Mouse (Mus musculus) layer of hippocampus, postnatal 36 days (tissue): Measurements from ENCODE around the gene Serinc3. TPM values are rescaled to one million over a fixed set of nuclear protein-coding genes. Genes with fewer than 3 reads are reported as not detected.
"Not testable (repeated sequence)": the region's sequence is repeated elsewhere in the genome, so short reads cannot be mapped to it uniquely, and the experiment has no call there.

ENCODE experiments used
- DNase-seq, 2 experiments: peaks; one replicate each; pipeline ENCODE4 v3.0.0; 2022
- total RNA-seq, 2 experiments: library from RNA; stranded (reverse); gene quantifications; 2 replicates each; pipeline ENCODE4 v1.2.3; 2021

Serinc3 gene
- total RNA-seq, 2 experiments from 2014 or later, result 177 to 202 TPM

DNA sequence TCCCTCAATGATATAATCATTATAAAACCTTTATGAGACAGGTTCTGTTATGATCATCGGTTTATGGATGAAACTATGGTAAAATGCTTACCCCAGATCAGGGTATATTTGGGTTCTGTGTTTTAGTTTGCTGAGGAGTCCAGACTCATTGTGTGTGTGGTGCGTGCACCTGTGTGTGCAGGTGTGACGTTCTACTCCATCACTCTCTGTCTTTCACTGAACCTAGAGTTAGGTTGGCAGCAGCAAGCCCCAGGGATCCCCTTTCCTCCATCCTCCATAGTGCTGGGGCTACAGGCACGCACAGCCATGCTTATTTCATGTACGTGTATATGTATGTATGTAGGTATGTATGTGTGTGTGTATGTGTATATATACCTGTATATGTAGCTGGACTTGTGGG is 17.1 kb upstream of the Serinc3 start:
- DNase-seq, result no peak

- DNase-seq, result peak in 1 of 2 experiments; percentile 35
Observed at GRCm38 (mm10) chr2:163661371-163661850, 16.5 kb upstream of the Serinc3 start.

GRCm38 (mm10) chr2:163660103-163660701 is 15.3 kb upstream of the Serinc3 start:
- DNase-seq, result no peak

DNA sequence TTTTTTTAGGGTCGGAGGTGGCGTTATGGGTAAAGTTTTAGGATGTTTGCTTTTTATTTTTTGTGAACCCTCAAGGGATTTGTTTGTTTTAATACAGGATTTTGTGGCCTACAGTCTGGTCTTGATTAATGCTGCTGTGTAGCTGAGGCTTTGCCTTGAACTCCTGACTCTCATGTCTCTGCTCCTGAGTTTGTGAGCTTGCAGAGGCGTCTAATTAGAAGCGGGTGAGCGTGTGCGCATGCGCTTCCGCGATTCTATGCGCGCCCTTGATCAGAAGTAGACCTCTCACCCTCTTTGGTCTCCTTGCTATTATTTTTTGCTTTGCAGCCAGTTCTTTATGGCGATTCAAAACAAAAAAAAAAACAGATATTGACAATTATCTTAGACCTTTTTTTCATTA is 14.5 kb upstream of the Serinc3 start:
- DNase-seq, result no peak

DNA sequence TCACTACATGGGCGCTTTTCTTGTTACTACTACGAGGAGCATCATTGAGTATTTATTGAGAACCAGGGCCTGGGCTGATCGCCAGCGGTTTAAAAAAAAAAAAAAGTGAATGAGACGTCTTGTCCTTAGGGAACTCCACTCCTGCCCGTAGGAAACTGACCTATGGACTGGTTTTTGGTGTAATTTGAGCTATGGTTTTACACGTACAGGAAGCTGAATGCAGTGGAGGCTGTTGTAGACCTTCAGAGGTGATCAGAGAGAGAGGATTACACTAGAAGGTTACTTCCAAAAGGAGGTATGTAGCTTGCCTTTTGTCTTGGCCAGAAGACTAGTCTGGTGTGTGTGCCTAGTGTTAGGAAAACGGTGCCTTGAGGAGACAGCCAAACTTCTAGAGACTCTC is 14.0 kb upstream of the Serinc3 start:
- no peak for DNase-seq

- DNase-seq, result peak; percentile 87 to 89
Observed at GRCm38 (mm10) chr2:163657975-163658886, 13.3 kb upstream of the Serinc3 start, which contains the start of gene Pkig. Gene Pkig, plus strand, starts transcription at chr2:163658386.

GRCm38 (mm10) chr2:163657486-163657885 is 12.6 kb upstream of the Serinc3 start:
- DNase-seq, result no peak

DNA sequence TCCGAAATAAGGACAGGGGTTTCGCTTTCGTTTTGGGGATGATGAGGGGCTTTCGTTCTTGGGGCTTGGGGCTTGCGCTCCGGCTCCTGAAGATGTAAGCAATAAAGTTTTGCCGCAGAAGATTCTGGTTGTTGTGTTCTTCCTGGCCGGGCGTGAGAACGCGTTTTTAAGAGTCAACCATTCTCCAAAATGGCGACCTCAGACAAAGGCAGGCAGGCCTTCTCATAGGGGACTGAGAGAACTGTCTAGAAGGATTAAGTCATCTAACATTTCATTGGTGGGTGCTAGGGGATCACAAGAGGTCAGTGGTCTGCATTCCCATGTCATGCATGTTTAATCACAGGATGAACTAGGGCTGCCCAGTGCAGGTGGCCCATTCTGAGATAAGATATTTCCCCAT is 10.8 kb upstream of the Serinc3 start:
- DNase-seq, result not testable (repeated sequence)

- no peak for DNase-seq
Observed at GRCm38 (mm10) chr2:163646461-163647080, 1.6 kb upstream of the Serinc3 start.

GRCm38 (mm10) chr2:163645700-163646460 is 949 bp upstream of the Serinc3 start:
- no peak for DNase-seq

DNA sequence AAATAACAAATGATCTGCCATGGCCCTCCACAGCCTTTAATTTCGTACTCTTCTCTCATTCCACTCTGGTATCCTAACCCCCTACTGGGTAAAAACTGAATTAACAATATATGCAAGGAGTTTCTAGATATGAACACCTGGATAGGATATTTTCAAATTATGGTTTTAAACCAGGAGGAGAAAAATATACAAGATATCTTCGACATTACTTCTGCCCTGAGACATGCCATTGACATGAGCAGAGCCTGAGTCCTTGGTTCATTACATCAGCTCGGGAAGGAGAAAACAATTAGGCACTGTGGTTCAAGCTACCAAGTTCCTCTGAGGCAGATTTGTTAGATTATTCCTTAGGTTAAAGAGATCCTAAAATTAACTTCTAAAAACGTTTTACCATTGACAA is 884 bp downstream of the Serinc3 start:
- DNase-seq, result no peak

DNA sequence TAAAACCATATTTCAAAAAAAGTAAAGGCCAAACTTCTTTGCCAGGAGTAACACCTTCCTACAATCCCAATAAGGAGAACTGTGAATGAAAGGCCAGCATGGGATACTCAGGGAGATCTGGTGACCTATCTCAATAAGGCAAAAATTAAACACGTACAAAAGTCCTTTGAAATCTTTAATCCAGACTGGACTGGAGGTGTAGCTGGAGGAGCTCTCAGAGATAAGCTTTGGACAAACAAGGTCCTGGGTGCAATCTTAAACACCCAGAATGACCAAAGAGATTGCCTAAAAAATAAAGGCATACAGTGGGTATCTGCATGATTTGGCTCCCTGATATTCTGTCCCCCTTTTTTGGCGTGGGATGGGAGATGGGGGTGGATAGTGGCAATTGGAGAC is 1.4 kb downstream of the Serinc3 start:
- no peak for DNase-seq

DNA sequence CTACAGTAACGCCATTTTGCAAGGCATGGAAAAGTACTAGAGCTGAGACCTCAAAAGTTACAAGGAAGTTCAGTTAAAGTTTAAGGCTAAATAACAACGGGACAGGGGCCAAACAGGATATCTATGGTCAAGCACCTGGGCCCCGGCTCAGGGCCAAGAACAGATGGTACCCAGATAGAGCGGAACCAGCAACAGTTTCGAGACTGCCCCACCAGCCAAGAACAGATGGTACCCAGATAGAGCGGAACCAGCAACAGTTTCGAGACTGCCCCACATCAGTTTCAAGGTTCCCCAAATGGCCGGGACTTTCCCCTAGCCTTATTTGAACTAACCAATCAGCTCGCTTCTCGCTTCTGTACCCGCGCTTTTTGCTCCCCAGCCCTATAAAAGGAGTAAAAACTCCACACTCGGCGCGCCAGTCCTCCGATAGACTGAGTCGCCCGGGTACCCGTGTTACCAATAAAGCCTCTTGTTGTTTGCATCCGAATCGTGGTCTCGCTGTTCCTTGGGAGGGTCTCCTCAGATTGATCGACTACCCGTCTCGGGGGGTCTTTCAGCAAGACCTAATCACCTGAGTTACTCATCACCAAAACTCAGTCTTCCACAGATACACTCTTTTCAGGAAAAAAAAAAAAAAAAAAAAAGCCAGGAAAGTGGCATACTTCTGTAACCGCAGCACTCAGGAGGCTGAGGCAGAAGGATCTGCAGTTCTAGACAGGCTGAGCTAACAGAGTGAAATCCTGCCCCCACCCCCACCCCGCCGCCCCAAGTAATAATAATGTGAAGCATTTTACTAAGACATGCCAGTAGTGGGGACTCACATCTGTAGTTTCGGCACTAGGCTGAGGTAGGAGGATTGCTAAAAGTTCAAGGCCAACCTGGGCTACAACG is 2.0 kb downstream of the Serinc3 start:
- DNase-seq, result no peak

DNA sequence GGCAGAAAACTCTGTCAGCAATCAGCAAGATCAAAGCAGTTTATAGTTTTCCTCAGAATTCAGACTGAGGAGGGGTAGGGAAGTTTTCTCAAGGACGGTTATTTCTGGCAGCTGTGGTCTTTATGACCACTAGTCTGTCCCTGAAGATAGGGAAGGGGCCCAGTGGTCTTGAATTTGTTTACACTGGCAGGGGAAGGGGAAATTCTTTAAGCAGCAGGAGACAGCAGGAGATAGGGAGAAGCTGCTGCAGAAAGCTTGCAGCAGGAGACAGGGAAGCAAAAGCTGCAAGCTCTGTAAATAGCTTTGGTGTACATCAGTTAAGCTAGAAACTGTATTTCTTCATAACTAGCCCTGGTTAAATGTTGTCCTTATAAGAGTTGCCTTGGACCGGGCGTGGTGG is 3.2 kb downstream of the Serinc3 start:
- no peak for DNase-seq

GRCm38 (mm10) chr2:163640493-163640892 is 4.4 kb downstream of the Serinc3 start:
- DNase-seq, result no peak

DNA sequence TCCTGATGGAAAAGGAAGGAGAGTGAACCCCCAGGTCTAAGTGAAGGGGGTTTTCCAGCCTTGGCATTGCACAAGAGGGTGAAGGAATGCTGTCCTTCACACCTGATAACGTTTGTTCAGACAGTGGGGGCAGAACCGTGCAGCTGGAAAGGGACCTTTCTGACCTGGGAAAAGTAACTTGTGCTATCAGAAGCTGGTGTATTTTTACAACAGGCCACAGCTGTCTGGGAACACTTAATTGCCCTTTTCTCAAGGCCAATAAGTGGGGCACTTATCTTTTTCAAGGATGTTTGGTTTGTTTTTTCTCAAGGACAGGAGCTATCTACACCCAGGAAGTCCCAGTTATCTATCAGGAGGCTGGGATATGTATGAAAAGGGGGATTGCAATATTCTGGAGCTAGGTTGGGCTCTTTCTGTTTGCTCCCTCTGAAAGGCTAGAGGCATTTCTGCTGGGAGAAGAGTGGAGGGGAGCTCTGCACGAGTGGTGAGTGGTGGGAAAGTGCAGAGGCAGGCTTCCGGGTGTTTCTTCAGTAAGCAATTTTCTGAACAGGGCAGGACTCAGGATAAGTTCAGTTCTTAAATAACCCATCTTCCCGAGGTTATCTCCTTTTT is 7.2 kb downstream of the Serinc3 start:
- no peak for DNase-seq

DNA sequence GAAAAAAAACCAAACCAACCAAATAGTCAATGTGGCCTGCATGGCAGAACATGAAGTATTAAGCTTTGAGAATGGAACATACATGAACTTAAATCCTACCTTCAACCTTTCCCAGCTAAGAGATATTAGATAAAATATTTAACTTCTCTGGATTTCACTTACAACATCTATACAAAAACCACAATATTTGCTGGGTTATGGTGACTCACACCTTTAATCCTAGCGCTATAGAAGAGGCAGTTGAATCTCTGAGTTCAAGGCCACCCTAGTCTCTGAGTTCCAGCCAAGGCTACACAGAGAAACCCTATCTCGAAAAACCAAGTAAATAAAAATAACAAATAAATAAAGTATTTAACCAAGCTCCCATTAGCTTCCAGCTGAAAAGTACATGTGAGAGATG is 8.9 kb downstream of the Serinc3 start:
- DNase-seq, result no peak

- DNase-seq, result no peak
Observed at GRCm38 (mm10) chr2:163634211-163634610, 10.7 kb downstream of the Serinc3 start.

- no peak for DNase-seq
Observed at GRCm38 (mm10) chr2:163631715-163632114, 13.2 kb downstream of the Serinc3 start.

GRCm38 (mm10) chr2:163631223-163631622 is 13.7 kb downstream of the Serinc3 start:
- DNase-seq, result no peak

DNA sequence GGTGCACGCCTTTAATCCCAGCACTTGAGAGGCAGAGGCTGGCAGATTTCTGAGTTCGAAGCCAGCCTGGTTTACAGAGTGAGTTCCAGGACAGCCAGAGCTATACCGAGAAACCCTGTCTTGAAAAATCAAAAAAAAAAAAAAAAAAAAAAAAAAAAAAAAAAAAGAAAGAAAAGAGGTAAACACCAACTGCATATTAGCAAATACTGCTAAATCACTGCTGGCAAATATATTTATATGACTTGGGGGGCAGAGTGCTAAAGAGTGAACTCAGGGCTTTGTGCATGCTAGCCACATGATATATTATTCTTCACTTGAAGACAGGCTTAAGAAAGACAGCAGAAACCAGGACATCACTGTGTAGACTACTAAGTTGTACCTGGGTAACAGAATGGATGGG is 23.5 kb downstream of the Serinc3 start:
- DNase-seq, result not testable (repeated sequence)
